Mouse (Mus musculus): Measurements from ENCODE around the gene Klhl29.
A peak's percentile ranks its signal among the peaks of the same experiment; 100 is the strongest.

The Klhl29 gene

DNA sequence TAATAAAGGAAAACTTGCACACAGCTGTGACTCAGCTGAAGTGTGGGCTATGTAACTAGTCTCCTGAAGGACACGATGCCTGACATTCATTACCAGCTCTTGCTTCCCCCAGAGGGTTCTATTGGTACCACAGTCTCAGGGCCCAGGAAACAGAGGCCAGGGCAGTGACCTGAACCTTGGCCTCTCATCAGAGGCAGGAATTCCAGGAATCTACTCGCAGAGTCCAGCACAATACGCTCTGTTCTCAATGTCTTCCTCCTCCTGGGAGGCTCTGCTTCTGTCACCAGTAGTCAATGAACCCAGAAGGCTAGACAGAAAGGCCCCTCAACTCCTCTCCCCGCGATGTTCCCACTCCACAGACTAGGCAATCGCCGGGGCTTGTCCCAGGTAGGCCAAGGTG lies 125.4 kb downstream of the Klhl29 start:
- no peak for DNase-seq

DNA sequence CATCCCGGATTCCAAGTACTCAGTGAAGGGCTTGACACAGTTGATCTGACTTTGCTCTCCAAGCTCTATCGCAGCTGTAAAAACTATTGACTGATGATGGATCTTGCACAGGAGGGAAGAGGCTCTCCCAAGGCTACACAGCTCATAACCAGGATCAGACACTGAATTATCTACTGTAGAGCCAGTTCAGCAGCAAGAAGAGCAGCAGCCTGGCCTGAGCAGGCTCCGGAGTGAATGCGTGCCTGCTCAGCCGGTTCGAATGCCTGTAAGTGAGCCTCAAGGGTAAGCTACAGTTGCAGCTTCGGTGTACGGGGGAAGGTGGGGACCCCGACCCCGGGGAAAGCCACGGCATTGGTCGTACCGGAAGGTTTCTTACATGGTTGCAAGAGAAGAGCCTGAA lies 126.4 kb downstream of the Klhl29 start:
- no peak for DNase-seq

DNA sequence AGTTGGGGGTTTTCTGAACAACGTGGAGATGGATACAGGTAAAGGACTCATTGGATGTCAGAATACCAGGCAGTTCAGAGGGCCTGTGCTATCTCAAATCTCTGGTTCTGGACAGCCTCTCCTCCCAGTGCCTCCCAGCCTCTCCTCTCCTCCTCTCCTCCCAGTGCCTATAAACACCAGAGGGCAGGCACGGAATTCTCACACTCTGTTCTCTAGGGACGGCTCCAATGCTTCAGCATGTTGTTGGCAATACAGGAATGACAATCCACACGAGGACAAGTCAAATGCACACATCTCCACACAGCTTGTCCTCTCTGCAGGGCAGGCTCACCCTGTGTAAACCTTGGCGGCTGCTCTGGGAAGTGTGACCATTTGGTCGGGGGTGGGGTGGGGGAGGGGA lies 128.0 kb downstream of the Klhl29 start:
- peak; percentile 40 to 47 for DNase-seq

DNA sequence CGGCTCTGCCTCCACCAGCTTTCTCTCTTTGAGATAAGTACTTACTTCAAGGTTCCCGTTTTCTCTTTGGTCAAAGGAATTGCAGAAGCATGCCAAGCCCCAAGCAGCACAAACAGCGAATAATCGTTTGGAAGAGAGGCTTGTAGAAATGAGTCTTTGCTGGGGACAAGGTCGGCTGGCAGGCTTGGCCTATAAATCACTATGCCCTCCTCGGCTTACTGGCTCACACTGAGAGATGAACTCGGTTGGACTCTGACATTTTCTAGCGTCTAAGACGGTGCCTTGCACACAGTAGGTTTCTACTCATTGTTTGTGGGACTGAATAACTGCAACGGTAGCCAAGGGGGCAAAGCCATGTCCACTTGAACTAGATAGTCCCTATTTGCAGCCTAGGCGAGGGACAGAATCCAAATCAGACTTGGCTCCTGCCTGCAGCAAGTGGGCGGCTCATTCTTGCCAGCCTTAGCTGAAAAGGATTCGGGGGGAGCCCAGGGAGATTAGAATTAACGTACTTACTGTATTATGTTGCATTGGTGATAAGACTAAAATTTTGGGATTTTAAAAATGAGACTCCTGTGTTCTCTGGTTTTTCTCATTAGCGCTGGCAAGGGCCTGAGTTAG lies 128.7 kb downstream of the Klhl29 start:
- DNase-seq, result peak; percentile 56 to 59

DNA sequence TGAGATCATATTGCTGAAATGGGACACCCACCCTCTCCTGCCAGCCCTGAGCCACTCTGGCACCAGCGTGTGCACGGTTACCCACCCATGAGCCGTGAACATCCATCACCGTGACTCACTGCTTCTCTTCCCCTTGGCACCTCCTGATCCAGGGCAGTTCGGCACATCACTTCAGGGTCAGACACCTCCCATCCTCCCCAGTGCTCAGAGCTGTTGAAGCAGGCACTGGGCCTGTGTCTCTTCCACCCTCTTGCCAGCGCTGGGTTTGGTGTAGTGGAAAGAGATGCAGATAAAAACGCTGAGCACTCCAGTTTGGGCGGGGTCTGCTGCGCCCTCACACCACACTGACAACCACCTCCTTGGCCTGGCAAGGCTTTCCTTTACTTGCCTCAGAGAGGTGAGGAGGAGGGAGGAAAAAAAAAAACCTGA lies 129.3 kb downstream of the Klhl29 start:
- no peak for DNase-seq

DNA sequence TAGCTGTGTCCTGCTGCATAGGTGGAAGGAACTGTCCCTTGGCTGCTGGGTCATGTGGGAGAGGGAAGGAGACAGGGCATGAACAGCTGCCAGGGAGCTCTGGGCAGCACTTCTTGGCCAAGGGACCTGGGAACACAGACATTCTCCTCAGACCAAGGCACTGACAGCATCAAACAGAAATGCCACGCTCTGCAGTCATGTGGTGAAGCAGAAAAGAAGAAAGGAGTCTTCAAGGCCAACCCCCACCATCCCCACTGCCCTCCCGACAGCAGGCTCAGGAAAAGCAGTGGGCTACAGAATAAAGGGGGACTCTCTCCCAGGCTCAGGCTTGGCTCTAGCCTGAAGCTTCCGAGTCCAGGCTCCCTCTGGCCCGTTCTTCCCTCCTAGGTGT lies 130.3 kb downstream of the Klhl29 start:
- peak in 1 of 2 experiments; percentile 52 for DNase-seq

DNA sequence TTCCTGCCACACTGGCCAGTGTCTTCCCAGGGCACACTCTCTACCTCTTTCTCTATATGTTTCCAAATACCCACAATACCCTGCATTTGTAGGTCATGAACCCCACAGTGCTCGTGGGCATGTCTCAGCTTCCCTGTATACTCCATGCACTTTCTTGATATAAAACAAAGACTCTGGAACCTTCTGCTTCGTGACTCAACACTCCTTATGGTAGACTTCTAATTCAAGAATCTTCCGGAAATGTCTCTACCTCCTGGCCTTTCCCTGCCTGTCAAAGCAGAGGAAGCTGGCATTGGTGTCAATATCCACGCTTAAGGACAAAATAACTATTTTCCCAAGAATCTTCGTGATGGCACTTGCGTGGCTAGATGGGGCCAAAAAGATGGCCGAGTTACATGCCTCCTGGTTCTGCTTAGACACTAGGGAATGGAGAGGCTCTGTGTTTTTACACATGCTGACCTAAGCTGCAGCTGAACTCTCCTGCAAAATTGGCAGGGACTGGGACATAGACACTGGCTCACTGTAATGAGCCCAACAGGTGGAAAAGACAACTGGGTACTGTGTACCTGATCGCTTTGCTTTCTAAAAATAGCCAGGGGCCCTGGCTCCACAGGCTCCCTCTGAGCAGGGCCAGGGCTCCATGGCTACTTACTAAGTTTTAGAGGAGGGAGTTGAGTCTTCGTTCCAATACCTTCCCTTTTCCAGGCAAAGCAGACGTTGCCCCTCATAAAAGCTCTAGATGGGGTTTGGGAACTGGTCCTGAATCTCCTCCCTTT lies 130.9 kb downstream of the Klhl29 start:
- no peak for DNase-seq

DNA sequence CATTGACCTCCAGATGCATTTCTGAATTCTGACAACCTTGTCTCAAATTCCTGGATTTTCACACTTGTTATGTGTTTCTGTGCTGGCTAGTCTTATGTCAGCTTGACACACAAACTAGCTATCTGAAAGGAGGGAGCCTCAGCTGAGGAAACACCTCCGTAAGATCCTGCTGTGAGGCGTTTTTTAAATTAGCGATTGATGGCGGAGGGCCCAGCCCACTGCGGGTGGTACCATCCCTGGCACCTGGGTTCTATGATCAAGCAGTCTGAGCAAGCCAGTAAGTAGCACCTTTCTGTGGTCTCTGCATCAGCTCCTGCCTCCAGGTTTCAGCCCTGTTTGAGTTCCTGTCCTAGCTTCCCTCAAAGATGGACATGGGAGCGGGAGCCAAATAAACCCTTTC lies 131.6 kb downstream of the Klhl29 start:
- DNase-seq, result peak; percentile 73 to 79

DNA sequence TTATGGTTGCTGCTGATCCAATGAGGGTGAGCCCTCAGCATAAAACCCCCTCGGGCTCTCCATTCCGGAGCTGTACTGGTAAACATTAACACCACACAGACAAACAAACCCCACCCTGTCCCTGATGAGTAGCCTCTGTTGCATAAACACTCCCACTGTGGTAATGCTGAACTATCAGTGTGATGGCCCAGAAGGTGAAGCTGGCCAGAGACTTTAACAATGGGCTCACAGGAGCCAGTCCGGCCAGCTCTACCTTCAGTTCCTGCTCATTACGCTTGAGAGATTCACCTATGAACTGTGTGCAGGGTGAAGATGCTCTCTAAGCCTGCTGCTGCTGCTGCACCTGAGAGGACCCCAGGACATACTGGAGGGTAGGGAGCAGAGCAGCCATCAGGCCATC lies 132.0 kb downstream of the Klhl29 start:
- DNase-seq, result no peak

DNA sequence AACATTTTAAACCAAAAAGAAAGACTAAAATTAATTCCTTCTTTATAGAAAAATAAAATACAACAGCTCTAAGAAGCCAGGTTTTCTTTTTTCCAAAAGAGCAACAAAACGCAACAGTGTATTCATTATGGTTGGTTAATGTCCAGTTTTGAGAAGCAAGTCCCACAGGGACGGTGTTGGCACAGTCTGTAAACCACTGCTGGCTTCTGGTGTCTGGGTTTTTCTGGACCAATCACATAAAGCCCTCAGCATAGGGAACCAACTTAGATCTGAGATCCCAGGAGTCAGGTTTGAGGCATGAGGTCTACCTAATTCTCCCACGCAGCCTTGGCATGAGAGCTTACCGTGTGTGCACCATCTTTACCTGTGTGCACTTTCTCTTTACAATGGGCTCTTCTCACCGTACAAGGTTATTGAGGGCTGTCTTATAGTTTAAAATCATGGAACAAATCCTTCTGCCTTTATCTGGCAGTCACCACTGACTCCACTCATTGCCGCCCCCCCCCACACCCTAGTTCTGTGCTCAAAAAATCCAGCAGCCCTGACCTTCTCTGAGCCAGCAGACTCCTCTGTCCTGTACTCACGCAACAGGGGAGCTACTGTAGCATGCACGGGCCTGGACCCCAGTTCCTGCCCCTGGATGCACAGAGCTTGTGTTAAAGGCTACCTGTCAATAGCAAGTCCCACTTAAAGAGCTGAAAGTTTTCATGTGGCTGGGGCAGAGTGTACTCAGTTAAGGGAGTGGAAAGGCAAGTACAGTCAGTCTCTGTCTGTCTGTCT lies 132.7 kb downstream of the Klhl29 start:
- no peak for DNase-seq

DNA sequence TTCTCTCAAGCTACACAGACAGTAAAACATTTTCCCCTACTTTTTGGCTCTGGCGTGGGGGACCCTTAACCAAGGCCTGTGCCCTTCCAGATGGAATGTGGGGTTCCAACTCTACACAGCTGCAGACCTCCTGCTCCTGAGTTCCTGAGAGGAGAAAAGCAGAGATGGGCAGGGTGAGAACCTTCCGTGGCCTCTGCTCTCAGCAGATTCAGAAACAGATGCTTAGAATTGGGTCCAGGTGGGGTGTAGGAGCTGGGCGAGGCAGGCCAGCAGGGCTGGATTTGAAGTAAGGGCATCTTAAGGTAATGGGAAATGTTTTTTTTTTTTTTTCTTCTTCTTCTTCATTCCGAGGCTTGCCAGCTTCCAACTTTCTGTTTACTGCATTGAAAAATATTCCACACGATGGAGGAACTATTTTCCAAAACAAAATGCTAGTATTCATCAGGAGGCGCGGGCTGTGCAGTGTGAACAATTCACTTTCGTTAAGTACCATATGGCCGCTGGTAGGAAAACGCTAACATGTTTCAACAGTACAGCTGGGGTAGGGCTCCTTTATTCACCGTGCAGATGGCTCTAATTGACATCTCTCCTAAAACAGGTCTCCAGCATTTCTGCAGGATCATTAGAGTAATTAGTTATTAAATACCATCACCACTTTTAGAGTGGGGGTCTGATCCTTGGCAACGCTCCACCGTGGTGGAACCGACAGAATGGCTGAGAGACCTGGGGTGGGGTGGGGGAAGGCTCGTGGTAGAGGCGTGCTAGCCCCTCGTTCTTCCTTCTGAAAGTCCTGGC lies 135.8 kb downstream of the Klhl29 start:
- no peak for DNase-seq

DNA sequence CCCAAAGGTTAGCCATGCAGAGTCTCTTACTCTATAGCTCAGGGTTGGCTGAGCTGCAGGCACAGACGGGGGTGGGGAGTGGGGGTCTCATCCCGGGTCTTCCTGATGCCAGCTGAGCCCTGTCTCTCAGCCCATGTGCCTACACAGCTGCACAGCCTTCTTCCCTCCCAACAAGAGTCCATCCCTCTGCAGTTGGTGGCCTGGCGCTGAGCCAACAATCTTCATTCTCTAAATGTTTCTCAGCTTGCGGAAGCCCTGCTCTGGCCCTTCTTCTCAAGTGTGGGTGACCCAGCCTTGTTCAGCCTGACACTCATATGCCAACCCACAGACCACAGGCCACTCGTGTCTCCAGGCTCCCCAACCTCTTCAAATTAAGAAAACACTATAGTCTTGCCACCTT lies 138.4 kb downstream of the Klhl29 start:
- peak; percentile 43 to 60 for DNase-seq

DNA sequence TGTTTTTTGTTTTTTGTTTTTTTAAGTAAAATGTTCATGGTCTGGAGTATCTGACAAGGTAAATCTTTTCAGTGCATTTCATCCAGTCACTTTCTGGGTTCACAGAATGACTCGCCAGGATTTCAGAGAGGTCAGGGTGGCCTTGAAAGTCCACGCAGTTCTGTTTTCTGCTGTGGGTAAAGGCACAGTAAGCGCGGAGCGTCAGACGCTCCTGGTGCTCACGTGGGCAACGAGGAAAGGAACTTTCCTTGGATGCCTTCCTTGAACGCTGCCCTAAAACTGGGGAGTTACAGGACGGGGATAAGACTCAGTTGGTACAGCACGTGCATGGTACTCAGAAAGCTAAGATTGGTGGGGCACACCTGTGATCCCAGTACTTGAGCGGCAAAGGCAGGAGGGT lies 139.9 kb downstream of the Klhl29 start:
- no peak for DNase-seq

DNA sequence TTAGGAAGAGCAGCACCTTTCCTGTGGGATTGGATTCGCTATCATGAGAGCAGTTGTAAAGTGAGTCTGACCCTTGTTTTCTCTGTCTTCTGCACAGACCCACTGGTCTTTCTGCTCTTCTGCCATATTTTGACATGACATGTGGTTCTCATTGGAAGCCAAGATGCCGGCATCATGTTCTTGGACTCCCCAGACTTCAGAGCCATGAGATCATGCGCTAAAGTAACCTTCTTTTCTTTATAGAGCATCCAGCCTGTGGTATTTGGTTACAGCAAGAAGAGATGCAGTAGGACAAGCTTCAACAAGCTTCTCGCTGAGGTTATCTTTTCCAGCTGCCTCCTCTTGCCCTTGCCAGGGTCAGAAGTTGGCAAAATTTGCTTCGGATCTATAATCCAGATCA lies 145.0 kb downstream of the Klhl29 start:
- DNase-seq, result no peak

DNA sequence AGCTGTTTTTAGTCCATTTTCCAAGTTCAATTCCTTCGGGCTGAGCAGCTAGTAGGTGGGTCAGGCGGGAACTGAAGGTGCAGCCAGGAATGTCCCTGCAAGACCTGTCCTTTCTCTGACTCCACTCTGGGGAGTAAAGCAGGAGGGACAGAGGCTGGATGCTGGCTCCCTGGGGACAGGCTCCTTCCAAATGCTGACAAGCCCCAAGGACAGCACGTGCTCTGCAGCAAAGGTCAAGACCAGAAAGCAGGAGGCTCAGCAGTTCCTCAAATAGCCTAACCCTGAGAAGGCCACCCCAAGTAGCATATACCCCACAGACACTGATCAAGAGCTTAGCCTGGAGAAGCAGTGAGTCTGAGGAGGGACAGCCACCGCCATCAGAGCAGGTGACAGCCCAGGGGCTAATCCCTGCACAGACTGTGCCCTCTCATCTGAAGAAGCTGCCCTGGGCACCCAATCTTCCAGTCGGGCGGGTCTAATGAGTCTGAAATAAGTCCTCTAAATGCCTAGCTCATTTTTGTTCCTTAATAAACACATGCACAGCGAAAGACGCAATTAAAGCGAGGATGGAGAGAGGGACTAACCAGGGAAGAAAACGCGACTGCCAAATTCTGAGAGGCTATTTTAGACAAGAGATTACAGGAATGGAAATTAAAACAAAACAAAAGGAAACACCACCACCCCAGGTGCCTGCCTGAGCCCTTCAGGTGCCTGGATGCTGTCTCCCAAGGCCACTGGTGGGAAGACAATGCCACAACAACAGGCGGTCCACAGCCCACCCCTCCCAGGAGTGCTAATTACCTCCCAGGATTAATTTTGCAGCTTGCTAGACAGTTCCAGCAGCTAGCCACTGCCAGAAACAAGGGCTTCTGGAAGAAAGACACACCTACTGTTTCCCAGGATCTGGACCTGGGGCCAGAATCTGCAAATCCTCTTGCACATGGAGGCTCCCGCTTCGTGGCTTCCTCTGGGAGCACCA lies 148.5 kb downstream of the Klhl29 start:
- DNase-seq, result no peak

DNA sequence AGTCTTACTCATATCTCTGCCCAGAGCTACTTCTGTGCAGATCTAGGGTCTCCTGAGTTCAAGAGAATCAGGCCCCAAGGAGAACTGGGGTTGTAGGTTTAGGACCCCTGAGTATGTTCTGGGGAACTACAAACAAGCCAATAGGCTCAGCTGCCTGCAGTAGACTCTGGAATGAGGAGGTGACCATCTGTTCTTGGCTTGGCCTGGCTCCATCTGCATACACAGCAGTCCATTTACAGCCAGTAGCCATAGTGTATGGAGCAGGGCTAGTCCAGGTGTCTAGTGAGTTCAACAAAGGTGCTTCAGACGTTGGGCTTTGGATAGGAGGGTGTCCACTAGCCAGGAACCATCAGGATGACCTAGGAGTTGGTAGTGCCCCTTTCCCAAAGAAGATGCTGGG lies 151.9 kb downstream of the Klhl29 start:
- peak; percentile 67 to 79 for DNase-seq

DNA sequence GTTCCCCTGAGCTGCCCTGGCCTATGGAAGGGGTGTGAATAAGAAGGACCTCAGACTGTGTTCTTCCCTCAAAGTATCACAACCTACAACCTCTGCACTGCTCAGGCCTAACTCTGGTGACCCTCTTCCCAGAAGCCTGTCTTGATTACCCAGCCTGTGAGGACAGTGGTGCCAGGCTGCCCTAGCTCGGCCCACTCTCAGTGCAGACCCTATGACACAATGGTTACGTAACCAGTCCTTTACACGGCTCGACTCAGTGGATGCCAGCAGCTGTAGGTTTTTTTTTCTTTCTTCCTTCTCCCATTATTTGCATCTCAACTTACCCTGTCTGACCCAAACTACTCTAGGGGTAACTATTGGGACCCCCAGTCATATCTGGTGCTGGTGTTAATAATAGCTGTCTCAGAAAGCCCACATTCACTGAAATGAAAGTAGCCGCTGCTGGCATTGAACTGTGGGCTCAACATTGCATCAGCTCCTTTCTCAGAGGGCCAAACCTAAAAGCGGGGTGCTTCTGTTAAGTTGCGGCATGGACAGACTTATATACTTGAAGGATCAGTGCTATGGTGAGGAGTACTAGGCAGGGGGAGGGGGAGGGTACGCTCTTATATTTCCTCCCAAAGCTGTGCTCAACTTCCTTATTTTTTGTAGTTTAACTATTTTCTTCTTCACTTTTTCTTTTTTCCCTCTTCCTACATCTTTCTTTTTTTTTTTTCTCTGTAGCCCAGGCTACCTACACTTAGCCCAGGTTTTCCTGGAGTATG lies 152.9 kb downstream of the Klhl29 start:
- no peak for DNase-seq

DNA sequence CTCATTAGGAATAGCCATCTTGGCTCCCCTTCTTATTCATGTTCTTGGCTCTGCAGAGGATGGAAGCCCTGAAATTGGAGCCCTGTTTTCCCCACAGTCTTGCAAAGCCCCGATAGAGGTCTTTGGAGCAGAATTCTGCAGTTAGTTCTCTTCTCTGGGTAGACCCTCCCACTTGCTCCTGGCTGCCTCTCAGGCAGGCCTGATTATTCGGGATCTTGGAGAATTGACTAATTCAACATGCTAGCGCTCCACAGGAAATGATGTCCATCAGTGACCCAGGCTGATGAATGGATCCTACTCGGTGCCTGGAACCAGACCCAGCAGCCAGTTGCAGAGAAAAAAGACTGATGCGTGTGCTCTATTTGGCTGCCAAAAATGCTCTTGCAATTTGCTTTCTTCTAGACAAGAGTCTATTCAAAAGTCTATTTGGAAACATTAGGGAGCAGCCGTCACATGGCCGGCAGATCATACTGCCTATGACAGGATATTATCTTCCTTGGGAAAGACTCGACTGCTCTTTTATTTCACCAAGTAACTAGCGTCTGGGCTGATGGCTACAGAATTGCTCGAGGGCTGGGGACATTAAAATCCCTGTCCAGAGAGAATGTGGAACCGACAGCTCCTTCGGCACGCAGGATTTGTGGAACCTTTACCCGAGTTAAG lies 155.4 kb downstream of the Klhl29 start:
- DNase-seq, result no peak

DNA sequence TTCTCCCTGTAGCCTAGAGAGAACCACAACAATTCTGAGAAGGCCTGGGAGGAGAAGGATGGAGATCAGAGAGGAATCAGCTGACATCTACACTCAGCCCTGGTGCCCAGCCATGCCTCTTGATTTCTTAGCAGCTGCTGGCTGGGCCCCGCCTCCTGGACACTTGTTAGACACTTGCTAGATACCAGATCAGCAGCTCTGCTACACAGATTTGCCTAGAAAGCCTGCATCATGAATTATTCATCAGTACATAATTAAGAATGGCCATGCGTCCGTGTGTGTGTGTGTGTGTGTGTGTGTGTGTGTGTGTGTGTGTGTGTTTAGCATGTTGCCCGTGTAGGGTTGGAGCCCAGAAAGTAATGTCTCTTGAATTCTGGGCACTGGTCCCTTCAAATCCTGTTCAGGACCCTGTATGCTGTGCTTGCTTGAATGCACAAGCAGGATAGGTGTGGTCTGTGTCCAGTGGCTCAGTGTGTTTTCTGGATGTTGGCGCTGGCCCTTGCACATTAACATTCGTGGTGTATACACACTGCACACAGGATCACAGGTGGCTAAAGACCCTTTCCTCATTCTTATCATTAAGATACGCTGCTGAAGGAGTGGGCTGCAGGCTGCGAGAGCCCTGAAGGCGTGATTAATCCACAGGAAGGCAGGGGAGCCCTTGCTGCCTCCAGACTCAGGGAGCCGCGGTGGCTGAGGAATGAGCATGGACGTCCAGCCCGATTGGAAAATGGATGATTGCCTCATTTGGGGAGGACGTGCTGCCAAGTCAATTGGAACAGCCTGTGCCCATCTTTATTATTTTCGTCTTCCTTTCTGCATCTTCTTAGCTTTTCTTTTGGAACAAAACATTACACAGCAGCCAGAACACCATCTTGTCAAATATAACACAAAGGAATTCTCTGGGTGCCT lies 159.4 kb downstream of the Klhl29 start:
- DNase-seq, result no peak

All from cerebellum, postnatal 25 days (tissue).